Mouse (Mus musculus) CH12F3 (cell line): Measurements from ENCODE around the gene Stxbp4.

ENCODE experiments used
- in situ Hi-C: fragments of 300-500 bp; cut with MboI; formaldehyde crosslinking; loops from 2 replicates; pipeline ENCODE4 v1.14.3; 2020; ENCODE audit warnings: low sequenced_read_pairs

Stxbp4 gene

DNA sequence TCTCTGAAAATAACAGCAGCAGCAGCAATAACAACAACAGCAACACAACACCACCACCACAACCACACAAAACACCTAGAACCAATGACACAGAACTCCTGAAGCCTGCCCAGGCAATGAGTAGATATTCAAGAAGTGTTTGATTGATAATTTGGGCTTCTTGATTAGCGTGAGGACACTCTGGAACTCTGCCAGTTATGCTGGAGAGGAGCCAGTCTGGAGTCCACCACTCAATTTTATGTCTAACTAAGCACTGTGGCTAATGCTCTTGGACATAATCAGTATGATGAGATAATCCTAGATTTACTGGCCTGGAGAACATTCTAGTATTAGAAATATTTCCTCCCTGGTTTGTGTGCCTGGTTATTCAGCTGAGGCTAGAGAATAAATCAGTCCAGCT is 156.1 kb downstream of the Stxbp4 start:
- in situ Hi-C loops: no loop called here

DNA sequence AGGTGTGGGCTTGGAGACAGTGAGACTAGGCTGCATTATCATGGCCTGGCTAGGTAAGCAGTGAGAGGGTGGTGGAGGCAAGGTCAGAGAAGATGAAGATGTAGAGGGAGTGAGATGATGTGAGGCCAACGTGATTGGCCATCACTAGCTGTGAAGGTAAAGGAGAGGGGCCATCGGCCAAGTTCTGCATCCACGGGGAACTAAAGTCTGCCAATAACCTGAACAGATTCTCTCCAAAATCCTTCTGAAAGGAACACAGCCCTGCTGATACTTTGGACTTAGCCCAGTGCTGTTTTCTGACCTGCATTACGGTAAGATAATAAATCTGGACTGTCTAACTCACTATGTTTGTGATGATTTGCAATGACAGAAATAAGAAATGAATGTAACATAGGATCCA is 167.6 kb downstream of the Stxbp4 start:
- in situ Hi-C loops: no loop called here

DNA sequence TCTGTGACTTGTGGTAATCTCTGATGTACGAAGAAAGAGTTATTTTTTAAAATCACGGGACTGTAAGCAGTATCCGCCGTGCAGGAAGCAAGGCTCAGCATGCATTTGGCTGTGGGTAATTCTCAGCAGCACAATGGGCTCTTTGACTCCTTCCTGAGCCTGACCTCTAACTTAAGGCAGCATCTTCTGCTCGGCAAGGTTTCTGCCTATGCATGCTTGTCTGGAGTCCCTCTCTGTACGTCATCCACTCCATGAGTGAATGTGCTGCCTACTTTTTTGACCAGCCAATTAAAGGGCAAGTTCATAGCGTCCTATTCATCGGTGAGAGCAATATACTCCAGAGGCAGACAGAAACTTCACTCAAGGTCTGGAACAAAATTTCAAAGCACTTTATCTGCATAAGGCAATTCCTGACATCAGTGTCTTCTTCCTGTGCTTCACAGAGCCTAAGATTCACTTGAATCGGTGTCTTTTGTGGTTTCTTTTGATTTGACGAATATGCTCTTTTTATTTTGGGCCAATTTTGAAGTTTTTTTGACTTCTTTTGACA is 173.8 kb downstream of the Stxbp4 start:
- in situ Hi-C loops: no loop called here

DNA sequence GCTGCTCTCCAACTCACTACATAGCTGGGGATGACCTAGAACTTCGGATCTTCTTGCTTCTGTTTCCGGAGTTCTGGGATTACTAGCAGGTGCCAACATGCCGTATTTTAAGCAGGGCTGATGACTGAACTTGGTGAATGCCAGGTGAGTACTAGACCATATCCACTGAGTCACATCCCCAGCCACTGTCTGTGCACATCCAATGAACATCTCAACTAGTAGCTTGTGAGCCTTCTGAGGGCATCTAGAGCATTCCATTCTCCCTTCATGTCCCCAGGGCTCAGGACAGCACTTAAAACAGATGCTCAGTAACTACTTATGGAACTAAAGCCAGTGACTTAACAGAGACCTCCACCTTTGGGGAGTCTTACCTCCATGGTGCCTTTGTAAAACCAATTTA is 177.4 kb downstream of the Stxbp4 start:
- in situ Hi-C loops: no loop called here

DNA sequence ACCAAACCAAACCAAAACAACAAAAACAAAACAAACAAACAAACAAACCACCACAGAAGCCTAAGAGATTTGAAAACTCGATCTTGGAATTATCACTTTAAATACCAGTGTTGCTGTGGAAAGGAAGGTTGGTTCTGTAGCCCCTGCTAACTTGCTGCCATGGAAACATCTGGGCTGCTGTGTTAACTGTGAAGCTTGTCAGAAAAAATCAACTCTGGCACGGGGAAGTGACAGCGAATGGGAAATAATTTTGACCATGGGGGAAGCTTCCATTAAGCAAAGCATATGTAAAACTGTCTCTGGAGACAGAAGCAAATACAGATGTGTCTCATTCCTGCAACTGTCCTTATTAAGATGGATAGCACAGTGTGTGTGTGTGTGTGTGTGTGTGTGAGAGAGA is 185.8 kb downstream of the Stxbp4 start:
- in situ Hi-C loops: no loop called here

DNA sequence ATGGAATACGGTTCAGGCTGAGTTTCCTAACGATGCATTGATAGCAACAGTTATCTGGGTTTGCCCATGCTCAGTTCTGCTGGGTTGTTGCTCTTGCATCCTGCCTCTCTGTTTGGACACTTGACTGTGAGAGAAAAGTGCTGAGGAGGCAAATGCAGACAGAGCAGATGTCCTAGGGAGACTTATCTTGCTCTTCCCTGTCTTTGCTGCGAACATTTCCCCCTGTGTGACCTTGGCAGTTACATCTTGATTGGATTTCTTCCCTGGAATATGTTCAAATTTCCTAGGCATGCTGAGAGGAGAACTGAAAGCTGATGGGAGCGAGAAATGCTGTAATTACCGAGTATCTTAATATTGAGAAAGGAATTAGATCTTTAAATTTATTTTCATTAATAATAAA is 186.4 kb downstream of the Stxbp4 start:
- in situ Hi-C loops: no loop called here

DNA sequence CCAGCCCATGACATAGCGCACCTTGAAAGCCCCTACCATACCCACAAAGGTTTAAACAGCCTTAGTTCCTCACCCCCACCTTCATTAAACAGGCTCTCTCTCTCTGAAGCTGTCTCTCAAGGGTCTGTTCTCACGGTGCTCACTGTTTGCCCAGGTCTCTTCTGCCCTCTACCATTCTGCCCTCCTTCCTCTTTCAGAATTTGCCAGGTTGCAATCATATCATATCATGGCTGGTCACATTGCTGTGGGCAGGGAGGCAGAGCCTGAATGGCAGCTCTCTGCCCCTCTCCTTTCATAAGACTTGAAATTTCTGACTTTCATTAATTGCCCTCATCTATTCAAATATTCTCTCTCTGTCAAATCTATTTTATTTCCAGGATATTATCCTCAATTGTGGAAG is 195.4 kb downstream of the Stxbp4 start:
- in situ Hi-C loops: no loop called here

DNA sequence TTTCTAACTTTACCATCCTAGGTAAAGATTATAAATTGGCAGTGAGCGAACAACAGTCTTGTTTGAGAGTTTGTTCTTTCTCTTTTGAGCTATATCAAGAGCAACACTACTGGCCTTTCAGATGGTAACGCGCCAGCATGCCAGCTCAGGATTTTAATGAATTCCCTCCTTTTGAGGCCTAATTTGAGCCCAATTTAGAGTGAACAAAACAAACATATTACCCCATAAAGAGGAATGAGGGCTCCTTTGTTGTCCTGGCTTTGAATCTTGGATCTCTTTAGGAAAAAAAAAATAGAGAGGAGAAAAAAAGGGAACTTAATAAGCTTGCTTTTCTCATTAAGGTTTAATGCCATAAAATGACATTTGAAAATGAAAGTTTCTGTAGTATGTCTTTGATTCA is 197.0 kb downstream of the Stxbp4 start:
- in situ Hi-C loops: no loop called here

DNA sequence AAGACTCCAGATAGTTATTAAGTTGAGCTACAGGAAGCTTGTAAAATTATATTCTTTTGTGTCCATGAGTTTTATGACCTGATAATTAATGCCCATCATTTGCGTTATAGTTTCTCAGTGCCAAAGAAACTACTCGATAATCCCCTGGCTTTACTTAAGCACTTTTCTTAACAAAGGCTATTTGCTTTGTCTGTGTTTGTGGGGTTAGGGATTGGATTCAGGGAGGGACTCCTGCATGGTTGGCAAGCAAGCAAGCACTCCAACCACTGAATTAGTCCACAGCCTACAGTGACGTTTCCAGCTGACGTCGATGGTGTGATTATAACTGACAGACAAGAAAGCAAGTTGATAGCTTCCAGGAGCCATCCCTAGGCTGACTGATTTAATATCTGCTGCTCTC is 199.1 kb downstream of the Stxbp4 start:
- in situ Hi-C loops: no loop called here
